Mouse (Mus musculus): Measurements from ENCODE around the gene Ppfia1.

Gene Ppfia1

GRCm38 (mm10) chr7:144427460-144427859 is 126.1 kb downstream of the Ppfia1 start:
- DNase-seq (ENCODE audit: low spot score) = no peak
